ENCODE assay signal across 1 mouse cellular context in the genomic region with DNA sequence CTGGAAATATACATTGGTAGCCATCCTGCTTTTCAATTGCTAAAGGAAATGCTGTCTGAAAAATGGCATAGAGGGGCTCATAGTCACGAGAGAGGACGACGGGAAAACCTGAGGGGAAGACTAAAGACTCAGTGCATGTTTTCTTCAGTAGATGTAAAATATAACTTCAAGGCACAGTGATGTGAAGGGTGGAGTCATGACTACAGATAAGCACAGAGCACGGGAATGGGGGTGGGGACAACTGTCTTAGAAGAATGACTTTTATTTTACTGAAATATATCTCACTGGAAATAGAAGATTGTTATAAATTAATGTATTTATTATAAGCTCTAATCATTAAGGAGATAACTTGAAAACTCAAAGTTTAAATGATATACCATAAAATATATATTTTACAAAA.
TF ChIP-seq lines count a peak whose summit lies in the region.

No protein-coding gene starts in this region.

TF ChIP-seq in MEL, 35 proteins besides CTCF, POLR2A, EP300 and RAD21 (continued from another document):
- TF ChIP-seq ETS1 (IDR thresholded peaks at IDR 0.05; ENCODE audit: low read depth, low read length) (peak; percentile 54; the same call in 1 of the 2 replicates), MAX (IDR thresholded peaks at IDR 0.05; ENCODE audit: low read length) (no peak), NRF1 (IDR thresholded peaks at IDR 0.05; ENCODE audit: insufficient read depth, low read depth, low read length, poor library complexity, severe bottlenecking) (no peak), SIN3A (IDR thresholded peaks at IDR 0.05; ENCODE audit: low read length) (0 out of 2 replicates have a peak, but pooled peaks have one; percentile 36), BHLHE40 (IDR thresholded peaks at IDR 0.05; ENCODE audit: borderline replicate concordance, low read depth, low read length) (peak; percentile 90), MEF2A (IDR thresholded peaks at IDR 0.05; ENCODE audit: extremely low read depth, insufficient replicate concordance, low read depth, low read length, poor library complexity, severe bottlenecking) (no peak), MYC (IDR thresholded peaks at IDR 0.05; ENCODE audit: low read depth, low read length) (no peak), ELF1 (IDR thresholded peaks at IDR 0.05; ENCODE audit: low read depth, low read length) (no peak), MYB (IDR thresholded peaks at IDR 0.05; ENCODE audit: low read depth, low read length) (no peak), TCF12 (IDR thresholded peaks at IDR 0.05; ENCODE audit: low read depth, low read length) (peak; percentile 30; the same call in 1 of the 2 replicates), POLR2AphosphoS5 (IDR thresholded peaks at IDR 0.05; ENCODE audit: borderline replicate concordance, low read depth, low read length) (no peak), TBP (IDR thresholded peaks at IDR 0.05; ENCODE audit: low read depth, low read length) (no peak), ZKSCAN1 (IDR thresholded peaks at IDR 0.05; ENCODE audit: low read depth, low read length) (no peak), TAL1 (IDR thresholded peaks at IDR 0.05; ENCODE audit: low read length) (no peak), ZMIZ1 (IDR thresholded peaks at IDR 0.05; ENCODE audit: low read depth, low read length) (0 out of 2 replicates have a peak, but pooled peaks have one; percentile 30), MAFK (IDR thresholded peaks at IDR 0.05; ENCODE audit: borderline replicate concordance, low read depth, low read length) (no peak), JUND (IDR thresholded peaks at IDR 0.05; ENCODE audit: low read depth, low read length) (no peak), CHD1 (IDR thresholded peaks at IDR 0.05; ENCODE audit: low read depth, low read length) (no peak), E2F4 (IDR thresholded peaks at IDR 0.05; ENCODE audit: borderline replicate concordance, low read depth, low read length) (no peak), CHD2 (IDR thresholded peaks at IDR 0.05; ENCODE audit: low read length) (peak; percentile 49), GABPA (IDR thresholded peaks at IDR 0.05; ENCODE audit: low read depth, low read length) (no peak), ZNF384 (IDR thresholded peaks at IDR 0.05; ENCODE audit: low read depth, low read length) (no peak), NELFE (IDR thresholded peaks at IDR 0.05; ENCODE audit: low read depth, low read length) (no peak), ZC3H11A (IDR thresholded peaks at IDR 0.05; ENCODE audit: low read depth, low read length) (no peak), MAZ (IDR thresholded peaks at IDR 0.05; ENCODE audit: low read depth, low read length) (no peak)
TF ChIP-seq in MEL: peak in this region for 7.
